9 mouse cellular contexts compared by ENCODE assay signal in genomic region chr13:83726346-83726975, GRCm38 (mm10).
DNase-seq lines count a peak whose midpoint lies in the region; ATAC-seq and TF ChIP-seq lines count a peak whose summit lies in the region.
"Had no signal": no experiment of that assay in that cellular context is flagged by ENCODE, and none has a peak within 500 bp of the region (broad histone marks: within the 10 kb centered on the region; RNA-seq: fewer than 3 reads in every experiment).

No protein-coding gene starts in this region.

- peaks cover 23% of the 10 kb centered on the region for H3K4me1 ChIP-seq in heart, embryonic 15.5 days (replicated peaks)
- H3K4me1 ChIP-seq in MEL (ENCODE audit: control insufficient read depth in 1 of 2, insufficient read depth in 2 of 2, low read length in 2 of 2): peaks cover 2 to 4% of the 10 kb centered on the region in 2 experiments; a peak in 1 of 4 replicates
- no peaks in the 10 kb centered on the region for H3K4me1 ChIP-seq in forebrain, embryonic 12.5 days
- H3K4me1 ChIP-seq in midbrain, embryonic 11.5 days (ENCODE audit: control insufficient read depth, insufficient read depth, low read length): peaks cover 5% of the 10 kb centered on the region

- peaks cover 93% of the 10 kb centered on the region for H3K27me3 ChIP-seq in heart, embryonic 15.5 days
- H3K27me3 ChIP-seq in MEL (ENCODE audit: control insufficient read depth in 1 of 2, insufficient read depth in 2 of 2, low read length in 2 of 2): no peaks in the 10 kb centered on the region
- H3K27me3 ChIP-seq in forebrain, embryonic 12.5 days: 0 out of 2 replicates have a peak, but pooled peaks cover 5% of the 10 kb centered on the region
- peaks cover 29% of the 10 kb centered on the region for H3K27me3 ChIP-seq in midbrain, embryonic 11.5 days (ENCODE audit: control insufficient read depth, insufficient read depth, low read length)

- 6% methylated on average over 13 of the region's 13 CpGs for WGBS in heart, embryonic 15.5 days
- WGBS in forebrain, embryonic 12.5 days: 3% methylated on average over 13 of the region's 13 CpGs
- 2% methylated on average over 13 of the region's 13 CpGs for WGBS in midbrain, embryonic 11.5 days

- no peak; the same call in 1 of the 2 replicates for TF ChIP-seq RAD21 in MEL (IDR thresholded peaks at IDR 0.05; ENCODE audit: low read depth, low read length)

- TF ChIP-seq POLR2A in MEL (IDR thresholded peaks at IDR 0.05; ENCODE audit: control insufficient read depth in 1 of 2, insufficient read depth in 1 of 2, low read depth in 1 of 2, low read length in 2 of 2, poor library complexity in 1 of 2): no peak

- ATAC-seq in heart, embryonic 15.5 days (replicated peaks; ENCODE audit: insufficient number of reproducible peaks, insufficient read depth, low FRiP score, low read depth): no peak
- ATAC-seq in forebrain, embryonic 12.5 days (ENCODE audit: low FRiP score): no peak
- no peak for ATAC-seq in midbrain, embryonic 11.5 days (ENCODE audit: low FRiP score)

- no peak for DNase-seq in heart, adult 18-20 months
- DNase-seq in MEL (ENCODE audit: low read depth, low spot score): peak; percentile 44
- peak; percentile 93 for DNase-seq in midbrain, embryonic 11.5 days (ENCODE audit: low spot score, missing footprints)
- no peak for DNase-seq in thymus, postnatal 10 days (ENCODE audit: low spot score in 2 of 2)
- DNase-seq in frontal cortex, postnatal 25 days (ENCODE audit: low spot score in 2 of 2): no peak
- DNase-seq in thymus, postnatal 0 days (ENCODE audit: low spot score): no peak
- DNase-seq: kidney, postnatal 14 days had no signal

- no peak overlapping the region for H3K4me2 ChIP-seq in heart, embryonic 15.5 days
- peak overlapping the region; percentile 73 for H3K4me2 ChIP-seq in forebrain, embryonic 12.5 days
- peak overlapping the region; percentile 57 for H3K4me2 ChIP-seq in midbrain, embryonic 11.5 days

- no peak for TF ChIP-seq CTCF in MEL (IDR thresholded peaks at IDR 0.05 in 2 of 3, conservative IDR thresholded peaks at IDR 0.05 in 1 of 3; ENCODE audit: control insufficient read depth in 1 of 3, insufficient read depth in 1 of 3, low read depth in 2 of 3, low read length in 3 of 3, poor library complexity in 1 of 3, severe bottlenecking in 1 of 3)

- no peaks in the 10 kb centered on the region for H3K36me3 ChIP-seq in heart, embryonic 15.5 days
- peaks cover 0 to 2% of the 10 kb centered on the region in 2 experiments; a peak in 1 of 4 replicates for H3K36me3 ChIP-seq in MEL (ENCODE audit: control insufficient read depth in 1 of 2, insufficient read depth in 2 of 2, low read length in 2 of 2)
- 0 out of 2 replicates have a peak, but pooled peaks cover 9% of the 10 kb centered on the region for H3K36me3 ChIP-seq in forebrain, embryonic 12.5 days (replicated peaks)
- no peaks in the 10 kb centered on the region for H3K36me3 ChIP-seq in midbrain, embryonic 11.5 days (ENCODE audit: control insufficient read depth, insufficient read depth, low read length)

- no peak for TF ChIP-seq EP300 in MEL (IDR thresholded peaks at IDR 0.05; ENCODE audit: low read depth in 1 of 2, low read length in 2 of 2)

- H3K4me3 ChIP-seq in heart, embryonic 15.5 days: peak overlapping the region; percentile 21
- H3K4me3 ChIP-seq in MEL (ENCODE audit: control insufficient read depth in 1 of 2, insufficient read depth in 1 of 2, low read depth in 2 of 2, low read length in 2 of 2): peak overlapping the region; percentile 54 to 84
- peak overlapping the region; percentile 87 for H3K4me3 ChIP-seq in forebrain, embryonic 12.5 days (replicated peaks)
- peak overlapping the region; percentile 81 for H3K4me3 ChIP-seq in midbrain, embryonic 11.5 days (ENCODE audit: low read depth, low read length)

- H3K79me2 ChIP-seq in MEL (ENCODE audit: control insufficient read depth, insufficient read depth, low read length, poor library complexity): peaks cover 12% of the 10 kb centered on the region; the same call in 1 of the 2 replicates

- 0 out of 2 replicates have a peak, but pooled peaks cover 3% of the 10 kb centered on the region for H3K9me3 ChIP-seq in heart, embryonic 15.5 days (replicated peaks)
- no peaks in the 10 kb centered on the region for H3K9me3 ChIP-seq in MEL (replicated peaks; ENCODE audit: insufficient read depth, low read length)
- no peaks in the 10 kb centered on the region for H3K9me3 ChIP-seq in forebrain, embryonic 12.5 days
- H3K9me3 ChIP-seq in midbrain, embryonic 11.5 days (ENCODE audit: control insufficient read depth, low read length): no peaks in the 10 kb centered on the region

- H3K9ac ChIP-seq in heart, embryonic 15.5 days: no peak overlapping the region
- peak overlapping the region; percentile 32 for H3K9ac ChIP-seq in MEL (ENCODE audit: control insufficient read depth, low read depth, low read length, poor library complexity, severe bottlenecking)
- H3K9ac ChIP-seq in forebrain, embryonic 12.5 days: peak overlapping the region; percentile 100
- H3K9ac ChIP-seq in midbrain, embryonic 11.5 days (ENCODE audit: low read length): peak overlapping the region; percentile 84

- no peak overlapping the region for H3K27ac ChIP-seq in heart, embryonic 15.5 days
- H3K27ac ChIP-seq in MEL (ENCODE audit: control insufficient read depth, low read depth, low read length): no peak overlapping the region
- peak overlapping the region; percentile 100 for H3K27ac ChIP-seq in forebrain, embryonic 12.5 days
- H3K27ac ChIP-seq in midbrain, embryonic 11.5 days (ENCODE audit: low read depth, low read length): peak overlapping the region; percentile 100

TF ChIP-seq in MEL, 35 proteins besides CTCF, POLR2A, EP300 and RAD21:
- no peak for TF ChIP-seq SIN3A (IDR thresholded peaks at IDR 0.05; ENCODE audit: low read length)

Comparison
In these comparisons a context has a peak if more than half of its experiments do, and no peak if none do; other contexts are left out.
1. H3K27ac ChIP-seq: peak in forebrain, embryonic 12.5 days (single experiment) and midbrain, embryonic 11.5 days (single experiment); none in heart, embryonic 15.5 days (single experiment) and MEL (single experiment).
2. H3K4me3 ChIP-seq: peak in every context shown above with its lines; median percentile 87 in forebrain, embryonic 12.5 days; 81 in midbrain, embryonic 11.5 days; 69 in MEL; 21 in heart, embryonic 15.5 days.
3. DNase-seq: peak in MEL (single experiment) and midbrain, embryonic 11.5 days (single experiment); none in heart, adult 18-20 months (0 of 2), thymus, postnatal 10 days (0 of 2), frontal cortex, postnatal 25 days (0 of 2) and thymus, postnatal 0 days (single experiment).